ENCODE assay signal across 8 mouse cellular contexts in genomic region chr13:29983523-29984191, GRCm38 (mm10). TPM values are rescaled to one million over a fixed set of nuclear protein-coding genes. Genes with fewer than 3 reads are reported as not detected.
DNase-seq lines count a peak whose midpoint lies in the region; ATAC-seq and TF ChIP-seq lines count a peak whose summit lies in the region.

No protein-coding gene starts in this region.

- peak overlapping the region; percentile 68 for H3K4me3 ChIP-seq in kidney, adult 2 months (ENCODE audit: insufficient read depth, low read depth, low read length)
- peak overlapping the region; percentile 96 for H3K4me3 ChIP-seq in embryonic facial prominence, embryonic 14.5 days (ENCODE audit: low read depth, low read length)
- H3K4me3 ChIP-seq in hindbrain, embryonic 12.5 days = peak overlapping the region; percentile 68
- peak overlapping the region; percentile 99 for H3K4me3 ChIP-seq in limb, embryonic 10.5 days
- peak overlapping the region; percentile 87 for H3K4me3 ChIP-seq in midbrain, embryonic 16.5 days (ENCODE audit: low read depth, low read length)

- H3K4me1 ChIP-seq in kidney, adult 2 months (ENCODE audit: control insufficient read depth, insufficient read depth, low read length) = no peaks in the 10 kb centered on the region
- H3K4me1 ChIP-seq in embryonic facial prominence, embryonic 14.5 days (ENCODE audit: control insufficient read depth, insufficient read depth, low read length) = peaks cover 21% of the 10 kb centered on the region
- peaks cover 13% of the 10 kb centered on the region for H3K4me1 ChIP-seq in hindbrain, embryonic 12.5 days
- peaks cover 40% of the 10 kb centered on the region for H3K4me1 ChIP-seq in limb, embryonic 10.5 days
- H3K4me1 ChIP-seq in midbrain, embryonic 16.5 days (ENCODE audit: control insufficient read depth, insufficient read depth, low read length) = peaks cover 5% of the 10 kb centered on the region

- TF ChIP-seq POLR2A in kidney, adult 2 months (IDR thresholded peaks at IDR 0.05; ENCODE audit: low read depth, low read length) = no peak

- no peak for ATAC-seq in embryonic facial prominence, embryonic 14.5 days (ENCODE audit: low read depth)
- ATAC-seq in hindbrain, embryonic 12.5 days (ENCODE audit: low FRiP score) = no peak
- ATAC-seq in midbrain, embryonic 16.5 days = no peak

- peak overlapping the region; percentile 77 for H3K4me2 ChIP-seq in embryonic facial prominence, embryonic 14.5 days (ENCODE audit: low read depth, low read length)
- H3K4me2 ChIP-seq in hindbrain, embryonic 12.5 days (replicated peaks) = peak overlapping the region; percentile 94
- H3K4me2 ChIP-seq in midbrain, embryonic 16.5 days (ENCODE audit: low read length) = peak overlapping the region; percentile 95

- no peaks in the 10 kb centered on the region for H3K36me3 ChIP-seq in kidney, adult 2 months (ENCODE audit: control insufficient read depth, insufficient read depth, low read length)
- no peaks in the 10 kb centered on the region for H3K36me3 ChIP-seq in embryonic facial prominence, embryonic 14.5 days (ENCODE audit: control insufficient read depth, insufficient read depth, low read length)
- H3K36me3 ChIP-seq in hindbrain, embryonic 12.5 days = no peaks in the 10 kb centered on the region
- peaks cover 31% of the 10 kb centered on the region for H3K36me3 ChIP-seq in limb, embryonic 10.5 days
- H3K36me3 ChIP-seq in midbrain, embryonic 16.5 days (ENCODE audit: control insufficient read depth, insufficient read depth, low read length) = no peaks in the 10 kb centered on the region

- H3K27ac ChIP-seq in kidney, adult 2 months (ENCODE audit: insufficient read depth, low read depth, low read length) = no peak overlapping the region
- peak overlapping the region; percentile 98 for H3K27ac ChIP-seq in embryonic facial prominence, embryonic 14.5 days (replicated peaks; ENCODE audit: low read depth, low read length)
- H3K27ac ChIP-seq in hindbrain, embryonic 12.5 days = peak overlapping the region; percentile 96
- H3K27ac ChIP-seq in limb, embryonic 10.5 days = peak overlapping the region; percentile 100
- peak overlapping the region; percentile 82 for H3K27ac ChIP-seq in midbrain, embryonic 16.5 days (ENCODE audit: low read length)

- no peaks in the 10 kb centered on the region for H3K27me3 ChIP-seq in kidney, adult 2 months (replicated peaks; ENCODE audit: control insufficient read depth, insufficient read depth, low read length)
- H3K27me3 ChIP-seq in embryonic facial prominence, embryonic 14.5 days (replicated peaks; ENCODE audit: control insufficient read depth, insufficient read depth, low read length) = no peaks in the 10 kb centered on the region
- no peaks in the 10 kb centered on the region for H3K27me3 ChIP-seq in hindbrain, embryonic 12.5 days
- H3K27me3 ChIP-seq in limb, embryonic 10.5 days (ENCODE audit: low read depth, poor library complexity, severe bottlenecking) = no peaks in the 10 kb centered on the region
- H3K27me3 ChIP-seq in midbrain, embryonic 16.5 days (ENCODE audit: control insufficient read depth, insufficient read depth, low read depth, low read length) = no peaks in the 10 kb centered on the region

- no peak for TF ChIP-seq CTCF in kidney, adult 2 months (conservative IDR thresholded peaks at IDR 0.05; ENCODE audit: insufficient read depth, insufficient read length, low read depth, low read length)

- 2% methylated on average over 35 of the region's 35 CpGs for WGBS in kidney, adult 2 months
- WGBS in embryonic facial prominence, embryonic 14.5 days = under 1% methylated on average over 33 of the region's 35 CpGs
- 1% methylated on average over 33 of the region's 35 CpGs for WGBS in hindbrain, embryonic 12.5 days
- 2% methylated on average over 35 of the region's 35 CpGs for WGBS in limb, embryonic 10.5 days
- 0% methylated on average over 32 of the region's 35 CpGs for WGBS in midbrain, embryonic 16.5 days

- no peaks in the 10 kb centered on the region for H3K9me3 ChIP-seq in embryonic facial prominence, embryonic 14.5 days (ENCODE audit: control insufficient read depth, low read length)
- H3K9me3 ChIP-seq in hindbrain, embryonic 12.5 days (replicated peaks) = no peaks in the 10 kb centered on the region
- H3K9me3 ChIP-seq in limb, embryonic 10.5 days (replicated peaks) = no peaks in the 10 kb centered on the region
- no peaks in the 10 kb centered on the region for H3K9me3 ChIP-seq in midbrain, embryonic 16.5 days (replicated peaks; ENCODE audit: control insufficient read depth, low read length, poor library complexity, severe bottlenecking)

- peak overlapping the region; percentile 97 for H3K9ac ChIP-seq in embryonic facial prominence, embryonic 14.5 days (ENCODE audit: low read depth, low read length)
- peak overlapping the region; percentile 92 for H3K9ac ChIP-seq in hindbrain, embryonic 12.5 days
- peak overlapping the region; percentile 89 for H3K9ac ChIP-seq in midbrain, embryonic 16.5 days (ENCODE audit: low read depth, low read length)

- peak; percentile 23 for DNase-seq in kidney, adult 2 months
- DNase-seq in kidney, postnatal 36 days = no peak
- peak; percentile 63 for DNase-seq in ZHBTc4 (ENCODE audit: low read depth, low spot score)
- peak; percentile 33 for DNase-seq in embryonic facial prominence, embryonic 14.5 days (ENCODE audit: low spot score)
- peak; percentile 67 for DNase-seq in limb, embryonic 10.5 days (ENCODE audit: low spot score)
- peak; percentile 50 for DNase-seq in yolk sac, embryonic 10.5 days (ENCODE audit: low spot score)

RNA-seq across cellular contexts. Expression of gene E2f3, which starts 2.2 kb away (rescaled TPM):
- 2.1 and 2.2 TPM in 2 replicates for polyA plus RNA-seq in kidney, adult 2 months (2012; rRNA removed)
- polyA plus RNA-seq in embryonic facial prominence, embryonic 14.5 days (2014; fragmentation: Nextera tagmentation; extraction: Ambion mirVana) = 9.7 and 10.6 TPM in 2 replicates
- polyA plus RNA-seq in hindbrain, embryonic 12.5 days (2016; fragmentation: Nextera tagmentation; extraction: Ambion mirVana) = 13.6 and 14.6 TPM in 2 replicates
- 22.5 and 23.2 TPM in 2 replicates for polyA plus RNA-seq in limb, embryonic 10.5 days (2016; fragmentation: Nextera tagmentation; extraction: Ambion mirVana)
- polyA plus RNA-seq in midbrain, embryonic 16.5 days (2015; fragmentation: Nextera tagmentation; extraction: Ambion mirVana) = 4.0 and 4.4 TPM in 2 replicates

Comparison
In these comparisons a context has a peak if more than half of its experiments do, and no peak if none do; other contexts are left out.
1. DNase-seq: peak in kidney, adult 2 months (single experiment), ZHBTc4 (single experiment), embryonic facial prominence, embryonic 14.5 days (single experiment), limb, embryonic 10.5 days (single experiment) and yolk sac, embryonic 10.5 days (single experiment); none in kidney, postnatal 36 days (0 of 2).
2. Peak in every context shown above with its lines, with median percentiles within 50 percentile points of each other: H3K4me3 ChIP-seq, H3K4me2 ChIP-seq and H3K9ac ChIP-seq.